Mouse (Mus musculus): ENCODE measurements around the gene Kctd21. TPM values are rescaled to one million over a fixed set of nuclear protein-coding genes. Genes with fewer than 3 reads are reported as not detected.

Kctd21 gene
- polyA plus RNA-seq (2015; fragmentation: Nextera tagmentation; extraction: Ambion mirVana) = 5.7 and 6.1 TPM in 2 replicates

GRCm38 (mm10) chr7:97331726-97332666 lies at the start of gene Kctd21, which contains the start of gene Usp35:
TSS of gene Kctd21 (plus strand) at chr7:97332327.
TSS of gene Usp35 (minus strand) at chr7:97332020.
- Histone ChIP-seq H3K4me2 (replicated peaks; ENCODE audit: low read depth, low read length) (peak within 1 kb of the TSS; percentile 88), H3K27ac (ENCODE audit: low read length) (peak within 1 kb of the TSS; percentile 47; the same call in 1 of the 2 replicates), H3K9ac (replicated peaks; ENCODE audit: low read depth) (peak within 1 kb of the TSS; percentile 71), H3K4me3 (ENCODE audit: low read depth, low read length) (peak within 1 kb of the TSS; percentile 82), H3K4me1 (ENCODE audit: insufficient read depth, low read depth, low read length) (no peaks in the 10 kb centered on the region; the same call in 1 of the 2 replicates), H3K27me3 (replicated peaks; ENCODE audit: insufficient read depth, low read length) (no peaks in the 10 kb centered on the region), H3K36me3 (ENCODE audit: insufficient read depth, low read length) (no peaks in the 10 kb centered on the region), H3K9me3 (ENCODE audit: low read length) (no peaks in the 10 kb centered on the region)
- ATAC-seq (peak; percentile 99), DNase-seq (ENCODE audit: low spot score) (peak; percentile 98)
- WGBS = 2% methylated on average over 52 of the region's 68 CpGs
- TF ChIP-seq EP300 (IDR thresholded peaks at IDR 0.05) (no peak), CTCF (IDR thresholded peaks at IDR 0.05) (peak; percentile 58)

GRCm38 (mm10) chr7:97296986-97297385 lies 35.1 kb upstream of the Kctd21 start:
- H3K4me3 ChIP-seq (ENCODE audit: low read depth, low read length) = no peak overlapping the region
- H3K36me3 ChIP-seq (ENCODE audit: insufficient read depth, low read length) = peaks cover 13% of the 10 kb centered on the region
- no peak overlapping the region for H3K27ac ChIP-seq (ENCODE audit: low read length)
- no peaks in the 10 kb centered on the region for H3K27me3 ChIP-seq (replicated peaks; ENCODE audit: insufficient read depth, low read length)
- DNase-seq (ENCODE audit: low spot score) = no peak
- H3K9ac ChIP-seq (replicated peaks; ENCODE audit: low read depth) = no peak overlapping the region
- H3K4me2 ChIP-seq (replicated peaks; ENCODE audit: low read depth, low read length) = no peak overlapping the region
- no peaks in the 10 kb centered on the region for H3K9me3 ChIP-seq (ENCODE audit: low read length)
- ATAC-seq = no peak
- no peak for TF ChIP-seq CTCF (IDR thresholded peaks at IDR 0.05)
- TF ChIP-seq EP300 (IDR thresholded peaks at IDR 0.05) = no peak
- 46% methylated on average over 2 of the region's 2 CpGs for WGBS
- no peaks in the 10 kb centered on the region for H3K4me1 ChIP-seq (ENCODE audit: insufficient read depth, low read depth, low read length)

GRCm38 (mm10) chr7:97297466-97297865 lies 34.7 kb upstream of the Kctd21 start:
- H3K4me1 ChIP-seq (ENCODE audit: insufficient read depth, low read depth, low read length) = no peaks in the 10 kb centered on the region
- no peak overlapping the region for H3K9ac ChIP-seq (replicated peaks; ENCODE audit: low read depth)
- DNase-seq (ENCODE audit: low spot score) (peak; percentile 78), ATAC-seq (peak; percentile 38; the same call in 1 of the 2 replicates)
- H3K4me2 ChIP-seq (replicated peaks; ENCODE audit: low read depth, low read length) = no peak overlapping the region
- H3K4me3 ChIP-seq (ENCODE audit: low read depth, low read length) = no peak overlapping the region
- WGBS = 2% methylated on average over 2 of the region's 2 CpGs
- TF ChIP-seq EP300 (IDR thresholded peaks at IDR 0.05) (no peak), CTCF (IDR thresholded peaks at IDR 0.05) (peak; percentile 95)
- no peaks in the 10 kb centered on the region for H3K9me3 ChIP-seq (ENCODE audit: low read length)
- no peaks in the 10 kb centered on the region for H3K27me3 ChIP-seq (replicated peaks; ENCODE audit: insufficient read depth, low read length)
- peaks cover 13% of the 10 kb centered on the region for H3K36me3 ChIP-seq (ENCODE audit: insufficient read depth, low read length)
- H3K27ac ChIP-seq (ENCODE audit: low read length) = no peak overlapping the region

- Histone ChIP-seq H3K4me1 (ENCODE audit: insufficient read depth, low read depth, low read length) (no peaks in the 10 kb centered on the region), H3K9ac (replicated peaks; ENCODE audit: low read depth) (no peak overlapping the region), H3K27ac (ENCODE audit: low read length) (no peak overlapping the region), H3K4me2 (replicated peaks; ENCODE audit: low read depth, low read length) (no peak overlapping the region), H3K27me3 (replicated peaks; ENCODE audit: insufficient read depth, low read length) (no peaks in the 10 kb centered on the region), H3K9me3 (ENCODE audit: low read length) (no peaks in the 10 kb centered on the region), H3K36me3 (ENCODE audit: insufficient read depth, low read length) (peaks cover 13% of the 10 kb centered on the region), H3K4me3 (ENCODE audit: low read depth, low read length) (no peak overlapping the region)
- TF ChIP-seq EP300 (IDR thresholded peaks at IDR 0.05) (no peak), CTCF (IDR thresholded peaks at IDR 0.05) (no peak)
- WGBS = 97% methylated on average over 2 of the region's 2 CpGs
- ATAC-seq (no peak), DNase-seq (ENCODE audit: low spot score) (no peak)
Measured at GRCm38 (mm10) chr7:97298279-97298678, 33.8 kb upstream of the Kctd21 start.

- no peak for DNase-seq (ENCODE audit: low spot score)
Measured at GRCm38 (mm10) chr7:97298943-97299342, 33.2 kb upstream of the Kctd21 start.

GRCm38 (mm10) chr7:97300914-97301313 lies 31.2 kb upstream of the Kctd21 start:
- peaks cover 27% of the 10 kb centered on the region for H3K36me3 ChIP-seq (ENCODE audit: insufficient read depth, low read length)
- TF ChIP-seq EP300 (IDR thresholded peaks at IDR 0.05) (no peak), CTCF (IDR thresholded peaks at IDR 0.05) (no peak)
- no peaks in the 10 kb centered on the region for H3K27me3 ChIP-seq (replicated peaks; ENCODE audit: insufficient read depth, low read length)
- no peak overlapping the region for H3K27ac ChIP-seq (ENCODE audit: low read length)
- H3K4me3 ChIP-seq (ENCODE audit: low read depth, low read length) = no peak overlapping the region
- no peak overlapping the region for H3K9ac ChIP-seq (replicated peaks; ENCODE audit: low read depth)
- no peaks in the 10 kb centered on the region for H3K9me3 ChIP-seq (ENCODE audit: low read length)
- WGBS = 82% methylated on average over 2 of the region's 2 CpGs
- H3K4me2 ChIP-seq (replicated peaks; ENCODE audit: low read depth, low read length) = no peak overlapping the region
- DNase-seq (ENCODE audit: low spot score) (no peak), ATAC-seq (no peak)
- H3K4me1 ChIP-seq (ENCODE audit: insufficient read depth, low read depth, low read length) = no peaks in the 10 kb centered on the region

More at GRCm38 (mm10) chr7:97298943-97299342, 33.2 kb upstream of the Kctd21 start:
- WGBS = 88% methylated on average over 6 of the region's 6 CpGs
- H3K4me1 ChIP-seq (ENCODE audit: insufficient read depth, low read depth, low read length) = no peaks in the 10 kb centered on the region
- H3K9ac ChIP-seq (replicated peaks; ENCODE audit: low read depth) = no peak overlapping the region
- H3K4me2 ChIP-seq (replicated peaks; ENCODE audit: low read depth, low read length) = no peak overlapping the region
- H3K36me3 ChIP-seq (ENCODE audit: insufficient read depth, low read length) = peaks cover 15% of the 10 kb centered on the region
- no peaks in the 10 kb centered on the region for H3K9me3 ChIP-seq (ENCODE audit: low read length)
- H3K4me3 ChIP-seq (ENCODE audit: low read depth, low read length) = no peak overlapping the region
- no peak overlapping the region for H3K27ac ChIP-seq (ENCODE audit: low read length)
- H3K27me3 ChIP-seq (replicated peaks; ENCODE audit: insufficient read depth, low read length) = no peaks in the 10 kb centered on the region
- TF ChIP-seq EP300 (IDR thresholded peaks at IDR 0.05) (no peak), CTCF (IDR thresholded peaks at IDR 0.05) (no peak)
- no peak for ATAC-seq
